Mouse (Mus musculus) liver (tissue): Measurements from ENCODE around the gene Zfp462.

Experiments used
- DNase-seq: peaks from one replicate; pipeline ENCODE4 v3.0.0-alpha.2; 2020; ENCODE audit warnings: mixed read lengths

Zfp462 gene

GRCm38 (mm10) chr4:55049938-55050610 lies 105.2 kb downstream of the Zfp462 start:
- no peak for DNase-seq

- DNase-seq: no peak
These were observed 106.5 kb downstream of the Zfp462 start for GRCm38 (mm10) chr4:55051345-55051744.

- DNase-seq: no peak
These were observed 107.8 kb downstream of the Zfp462 start for GRCm38 (mm10) chr4:55052686-55053085.

- no peak for DNase-seq
These were observed 113.0 kb downstream of the Zfp462 start for GRCm38 (mm10) chr4:55057666-55058455.

- DNase-seq: no peak
These were observed 114.1 kb downstream of the Zfp462 start for GRCm38 (mm10) chr4:55058901-55059300.

GRCm38 (mm10) chr4:55066341-55067170 lies 121.7 kb downstream of the Zfp462 start:
- no peak for DNase-seq

- DNase-seq: no peak
These were observed 126.7 kb downstream of the Zfp462 start for GRCm38 (mm10) chr4:55071535-55071934.

- no peak for DNase-seq
These were observed 132.5 kb downstream of the Zfp462 start for GRCm38 (mm10) chr4:55077133-55077889.

GRCm38 (mm10) chr4:55077902-55078716 lies 133.3 kb downstream of the Zfp462 start:
- DNase-seq: no peak

GRCm38 (mm10) chr4:55079056-55079455 lies 134.2 kb downstream of the Zfp462 start:
- DNase-seq: no peak

GRCm38 (mm10) chr4:55084080-55084688 lies 139.3 kb downstream of the Zfp462 start:
- DNase-seq: no peak

- DNase-seq: no peak
These were observed 143.3 kb downstream of the Zfp462 start for GRCm38 (mm10) chr4:55088153-55088552.

- DNase-seq: no peak
These were observed 144.1 kb downstream of the Zfp462 start for GRCm38 (mm10) chr4:55088922-55089321.

- DNase-seq: no peak
These were observed 152.3 kb downstream of the Zfp462 start for GRCm38 (mm10) chr4:55097157-55097556.

- DNase-seq: no peak
These were observed 153.5 kb downstream of the Zfp462 start for GRCm38 (mm10) chr4:55098366-55098765.

- DNase-seq: no peak
These were observed 156.0 kb downstream of the Zfp462 start for GRCm38 (mm10) chr4:55100851-55101250.

- no peak for DNase-seq
These were observed 156.8 kb downstream of the Zfp462 start for GRCm38 (mm10) chr4:55101601-55102000.

GRCm38 (mm10) chr4:55102382-55102781 lies 157.5 kb downstream of the Zfp462 start:
- no peak for DNase-seq

- no peak for DNase-seq
These were observed 158.7 kb downstream of the Zfp462 start for GRCm38 (mm10) chr4:55103575-55103974.

GRCm38 (mm10) chr4:55117839-55118487 lies 173.1 kb downstream of the Zfp462 start:
- no peak for DNase-seq

- no peak for DNase-seq
These were observed 176.3 kb downstream of the Zfp462 start for GRCm38 (mm10) chr4:55121126-55121525.
